Mouse (Mus musculus): ENCODE data around the gene Rcor1. TPM values are rescaled to one million over a fixed set of nuclear protein-coding genes. Genes with fewer than 3 reads are reported as not detected.

The Rcor1 gene
- polyA plus RNA-seq, 1 experiment, result 34.4 TPM

DNA sequence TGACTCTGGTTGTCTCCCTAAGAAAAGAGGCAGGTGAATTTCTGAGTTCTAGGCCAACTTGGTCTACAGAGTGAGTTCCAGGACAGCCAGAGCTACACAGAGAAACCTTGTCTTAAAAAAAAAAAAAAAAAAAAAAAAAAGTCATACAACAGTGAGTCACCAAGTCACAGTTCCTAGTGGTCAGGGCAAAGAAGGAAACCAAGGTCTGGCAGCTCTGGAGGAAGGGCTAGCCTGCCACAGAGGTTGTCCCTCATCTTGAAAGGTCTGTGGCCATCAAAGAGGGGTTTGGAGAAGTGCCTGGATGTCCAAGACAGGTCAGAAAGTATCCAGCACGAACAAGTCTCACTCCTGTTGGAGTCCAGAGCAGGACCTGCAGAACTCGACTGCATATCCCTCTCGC, 22.3 kb upstream of the Rcor1 start:
- no peak overlapping the region for H3K4me3 ChIP-seq (ENCODE audit: low read depth, low read length)

DNA sequence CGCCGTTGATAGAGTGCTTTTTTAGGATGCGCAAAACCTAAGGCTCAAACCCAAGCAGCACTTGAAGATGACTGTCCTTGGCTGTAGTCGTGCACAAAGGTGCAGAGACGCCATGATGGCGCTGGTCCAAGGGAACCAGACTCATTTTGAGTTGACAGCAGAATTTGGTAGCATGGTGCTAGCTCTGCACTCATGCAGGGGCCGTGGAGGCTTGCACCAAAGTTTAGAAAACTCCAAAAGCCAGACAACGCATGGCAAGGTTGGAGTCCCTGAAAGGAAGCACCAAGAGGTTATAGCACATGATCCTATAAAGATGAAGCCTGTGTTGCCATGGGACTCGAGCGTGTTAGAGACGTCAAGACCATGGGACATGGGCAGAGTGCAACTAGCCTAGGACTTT, 21.1 kb upstream of the Rcor1 start:
- Histone ChIP-seq H3K9ac (ENCODE audit: low read depth, poor library complexity, severe bottlenecking) (no peak overlapping the region), H3K4me1 (ENCODE audit: control insufficient read depth, insufficient read depth, low read length) (no peaks in the 10 kb centered on the region), H3K9me3 (replicated peaks; ENCODE audit: control insufficient read depth, insufficient read depth, low read length, poor library complexity, severe bottlenecking) (no peaks in the 10 kb centered on the region), H3K27ac (ENCODE audit: insufficient read depth, low read length) (no peak overlapping the region), H3K36me3 (ENCODE audit: control insufficient read depth, insufficient read depth, low read length, poor library complexity, severe bottlenecking) (no peaks in the 10 kb centered on the region), H3K27me3 (ENCODE audit: control insufficient read depth, insufficient read depth, low read length, poor library complexity, severe bottlenecking) (no peaks in the 10 kb centered on the region), H3K4me3 (ENCODE audit: low read depth, low read length) (no peak overlapping the region)
- TF ChIP-seq POLR2A (IDR thresholded peaks at IDR 0.05; ENCODE audit: insufficient read depth, low read length) (no peak), EP300 (IDR thresholded peaks at IDR 0.05; ENCODE audit: insufficient read depth, low read depth, low read length) (no peak), CTCF (IDR thresholded peaks at IDR 0.05; ENCODE audit: low read depth, low read length) (no peak)

More for the DNA sequence above, 22.3 kb upstream of the Rcor1 start:
- no peak overlapping the region for H3K27ac ChIP-seq (ENCODE audit: insufficient read depth, low read length)
- H3K4me1 ChIP-seq (ENCODE audit: control insufficient read depth, insufficient read depth, low read length), result no peaks in the 10 kb centered on the region
- H3K9ac ChIP-seq (ENCODE audit: low read depth, poor library complexity, severe bottlenecking), result no peak overlapping the region
- TF ChIP-seq EP300 (IDR thresholded peaks at IDR 0.05; ENCODE audit: insufficient read depth, low read depth, low read length) (no peak), CTCF (IDR thresholded peaks at IDR 0.05; ENCODE audit: low read depth, low read length) (no peak), POLR2A (IDR thresholded peaks at IDR 0.05; ENCODE audit: insufficient read depth, low read length) (no peak)
- H3K27me3 ChIP-seq (ENCODE audit: control insufficient read depth, insufficient read depth, low read length, poor library complexity, severe bottlenecking), result no peaks in the 10 kb centered on the region
- H3K36me3 ChIP-seq (ENCODE audit: control insufficient read depth, insufficient read depth, low read length, poor library complexity, severe bottlenecking), result no peaks in the 10 kb centered on the region
- H3K9me3 ChIP-seq (replicated peaks; ENCODE audit: control insufficient read depth, insufficient read depth, low read length, poor library complexity, severe bottlenecking), result no peaks in the 10 kb centered on the region

DNA sequence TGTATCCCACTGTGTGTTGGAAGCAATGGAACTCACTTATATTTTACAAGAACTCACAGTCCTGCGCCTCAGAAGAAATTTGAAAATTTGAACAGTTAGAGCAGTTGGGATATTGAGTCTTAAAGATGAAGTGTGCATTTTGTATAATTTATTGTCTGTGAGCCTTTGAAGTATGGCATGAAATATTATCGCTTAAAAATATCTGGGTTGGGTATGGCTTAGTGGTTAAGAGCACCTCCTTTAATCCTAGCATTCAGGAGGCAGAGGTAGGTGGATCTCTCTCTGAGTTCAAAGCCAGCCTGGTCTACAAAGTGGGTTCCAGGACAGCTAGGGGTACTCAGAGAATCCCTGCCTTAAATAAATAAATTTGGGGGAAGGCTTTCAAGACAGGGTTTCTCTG, 20.1 kb upstream of the Rcor1 start:
- TF ChIP-seq CTCF (IDR thresholded peaks at IDR 0.05; ENCODE audit: low read depth, low read length) (no peak), POLR2A (IDR thresholded peaks at IDR 0.05; ENCODE audit: insufficient read depth, low read length) (no peak), EP300 (IDR thresholded peaks at IDR 0.05; ENCODE audit: insufficient read depth, low read depth, low read length) (no peak)
- Histone ChIP-seq H3K4me3 (ENCODE audit: low read depth, low read length) (no peak overlapping the region), H3K9ac (ENCODE audit: low read depth, poor library complexity, severe bottlenecking) (no peak overlapping the region), H3K27ac (ENCODE audit: insufficient read depth, low read length) (no peak overlapping the region), H3K36me3 (ENCODE audit: control insufficient read depth, insufficient read depth, low read length, poor library complexity, severe bottlenecking) (no peaks in the 10 kb centered on the region), H3K4me1 (ENCODE audit: control insufficient read depth, insufficient read depth, low read length) (no peaks in the 10 kb centered on the region), H3K9me3 (replicated peaks; ENCODE audit: control insufficient read depth, insufficient read depth, low read length, poor library complexity, severe bottlenecking) (no peaks in the 10 kb centered on the region), H3K27me3 (ENCODE audit: control insufficient read depth, insufficient read depth, low read length, poor library complexity, severe bottlenecking) (no peaks in the 10 kb centered on the region)

DNA sequence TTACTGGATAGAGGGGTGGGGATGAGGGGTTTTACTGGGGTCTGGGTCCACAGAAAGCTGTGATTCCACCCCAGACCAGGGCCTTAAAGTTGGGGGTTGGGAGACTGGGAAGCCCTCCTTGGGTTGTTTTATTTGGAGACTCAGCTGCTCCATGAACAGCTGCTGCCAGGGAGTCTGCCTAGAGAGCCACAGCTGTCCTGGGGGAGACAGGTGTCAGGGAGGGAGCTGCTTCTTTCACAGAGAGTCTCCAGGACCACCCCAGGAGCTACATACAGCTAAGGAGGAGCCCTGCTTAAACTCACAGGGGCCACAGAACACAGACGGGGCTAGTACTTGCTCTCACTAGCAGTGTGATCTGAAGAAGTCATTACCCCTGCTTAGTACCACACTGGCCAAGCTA, 18.0 kb upstream of the Rcor1 start:
- H3K4me3 ChIP-seq (ENCODE audit: low read depth, low read length), result no peak overlapping the region
- no peaks in the 10 kb centered on the region for H3K36me3 ChIP-seq (ENCODE audit: control insufficient read depth, insufficient read depth, low read length, poor library complexity, severe bottlenecking)
- no peaks in the 10 kb centered on the region for H3K9me3 ChIP-seq (replicated peaks; ENCODE audit: control insufficient read depth, insufficient read depth, low read length, poor library complexity, severe bottlenecking)
- no peaks in the 10 kb centered on the region for H3K27me3 ChIP-seq (ENCODE audit: control insufficient read depth, insufficient read depth, low read length, poor library complexity, severe bottlenecking)
- TF ChIP-seq CTCF (IDR thresholded peaks at IDR 0.05; ENCODE audit: low read depth, low read length) (no peak), POLR2A (IDR thresholded peaks at IDR 0.05; ENCODE audit: insufficient read depth, low read length) (no peak), EP300 (IDR thresholded peaks at IDR 0.05; ENCODE audit: insufficient read depth, low read depth, low read length) (no peak)
- no peaks in the 10 kb centered on the region for H3K4me1 ChIP-seq (ENCODE audit: control insufficient read depth, insufficient read depth, low read length)
- H3K9ac ChIP-seq (ENCODE audit: low read depth, poor library complexity, severe bottlenecking), result no peak overlapping the region
- H3K27ac ChIP-seq (ENCODE audit: insufficient read depth, low read length), result no peak overlapping the region

DNA sequence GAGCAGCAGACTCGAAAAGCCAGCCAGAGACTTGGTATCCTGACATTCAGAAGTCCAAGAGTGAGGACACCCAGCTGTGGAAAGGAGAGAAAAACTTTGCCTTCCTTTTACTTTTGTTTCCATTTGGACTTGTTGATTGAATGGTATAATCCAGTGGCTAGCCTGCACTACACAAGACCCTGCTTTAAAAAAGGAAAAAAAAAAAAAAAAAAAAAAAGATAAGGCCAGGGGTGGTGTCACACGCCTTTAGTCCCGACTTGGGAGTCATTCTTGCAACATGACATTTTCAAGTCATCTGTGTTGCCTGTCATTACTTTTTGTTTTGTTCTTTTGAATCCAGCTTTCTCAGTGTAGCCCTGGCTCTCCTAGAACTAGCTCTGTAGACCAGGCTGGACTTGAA, 17.6 kb upstream of the Rcor1 start:
- no peak for TF ChIP-seq POLR2A (IDR thresholded peaks at IDR 0.05; ENCODE audit: insufficient read depth, low read length)
- no peak for TF ChIP-seq CTCF (IDR thresholded peaks at IDR 0.05; ENCODE audit: low read depth, low read length)
- no peak for TF ChIP-seq EP300 (IDR thresholded peaks at IDR 0.05; ENCODE audit: insufficient read depth, low read depth, low read length)
- Histone ChIP-seq H3K4me3 (ENCODE audit: low read depth, low read length) (no peak overlapping the region), H3K36me3 (ENCODE audit: control insufficient read depth, insufficient read depth, low read length, poor library complexity, severe bottlenecking) (no peaks in the 10 kb centered on the region), H3K27ac (ENCODE audit: insufficient read depth, low read length) (no peak overlapping the region), H3K9ac (ENCODE audit: low read depth, poor library complexity, severe bottlenecking) (no peak overlapping the region), H3K4me1 (ENCODE audit: control insufficient read depth, insufficient read depth, low read length) (no peaks in the 10 kb centered on the region), H3K27me3 (ENCODE audit: control insufficient read depth, insufficient read depth, low read length, poor library complexity, severe bottlenecking) (no peaks in the 10 kb centered on the region), H3K9me3 (replicated peaks; ENCODE audit: control insufficient read depth, insufficient read depth, low read length, poor library complexity, severe bottlenecking) (no peaks in the 10 kb centered on the region)

DNA sequence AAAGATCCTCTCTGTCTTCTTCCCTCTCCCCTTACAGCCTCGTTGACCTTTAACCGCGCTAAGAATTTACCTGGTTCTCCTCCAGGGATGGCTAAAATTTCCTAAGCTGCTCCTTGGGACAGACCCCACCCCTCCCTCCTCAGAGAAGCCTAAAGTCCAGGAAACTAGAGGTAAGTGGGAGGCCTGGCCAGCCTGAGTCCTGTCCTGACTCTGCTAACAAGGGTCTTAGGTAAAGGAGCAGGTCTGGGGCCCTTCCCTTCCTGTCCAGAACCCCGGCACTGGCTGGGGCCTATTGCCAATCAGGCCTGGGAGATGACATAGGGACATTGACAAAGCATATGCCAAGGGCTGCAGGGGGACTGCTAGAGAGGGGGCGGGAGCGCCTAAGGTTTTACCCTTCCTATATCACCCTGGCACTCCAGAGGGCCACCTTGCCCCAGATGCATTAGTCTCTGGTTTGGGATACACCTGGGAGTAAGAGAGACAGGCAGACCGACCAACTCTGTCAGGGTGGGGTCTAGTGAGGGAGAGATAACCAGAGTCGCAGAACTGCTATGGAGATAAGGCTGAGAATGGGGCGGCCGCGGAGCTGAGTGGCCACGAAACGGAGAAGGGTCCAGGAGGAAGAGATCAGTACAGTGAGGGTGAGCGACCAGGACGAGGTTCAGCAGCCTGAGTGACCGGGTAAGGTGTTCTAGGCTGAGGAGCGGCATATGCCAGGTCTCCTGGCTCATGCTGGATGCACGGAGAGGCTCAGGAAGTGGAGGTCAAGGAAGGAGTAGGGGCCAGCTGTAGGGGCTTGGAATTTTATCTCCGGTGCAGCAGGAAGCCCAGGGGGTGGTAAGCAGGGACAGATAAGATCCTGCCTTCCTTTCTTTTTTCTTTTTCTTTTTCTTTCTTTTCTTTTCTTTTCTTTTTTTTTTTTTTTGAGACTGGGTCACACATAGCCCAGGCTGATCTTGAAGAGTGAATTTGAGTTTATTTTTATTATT, 10.7 kb upstream of the Rcor1 start:
- no peaks in the 10 kb centered on the region for H3K9me3 ChIP-seq (replicated peaks; ENCODE audit: control insufficient read depth, insufficient read depth, low read length, poor library complexity, severe bottlenecking)
- no peak overlapping the region for H3K27ac ChIP-seq (ENCODE audit: insufficient read depth, low read length)
- H3K27me3 ChIP-seq (ENCODE audit: control insufficient read depth, insufficient read depth, low read length, poor library complexity, severe bottlenecking), result no peaks in the 10 kb centered on the region
- no peaks in the 10 kb centered on the region for H3K36me3 ChIP-seq (ENCODE audit: control insufficient read depth, insufficient read depth, low read length, poor library complexity, severe bottlenecking)
- peak overlapping the region; percentile 31 for H3K4me3 ChIP-seq (ENCODE audit: low read depth, low read length)
- peak overlapping the region; percentile 13; the same call in 1 of the 2 replicates for H3K9ac ChIP-seq (ENCODE audit: low read depth, poor library complexity, severe bottlenecking)
- TF ChIP-seq CTCF (IDR thresholded peaks at IDR 0.05; ENCODE audit: low read depth, low read length), result no peak
- no peak for TF ChIP-seq EP300 (IDR thresholded peaks at IDR 0.05; ENCODE audit: insufficient read depth, low read depth, low read length)
- no peak for TF ChIP-seq POLR2A (IDR thresholded peaks at IDR 0.05; ENCODE audit: insufficient read depth, low read length)
- H3K4me1 ChIP-seq (ENCODE audit: control insufficient read depth, insufficient read depth, low read length), result no peaks in the 10 kb centered on the region
